Mouse (Mus musculus): Measurements from ENCODE around the gene Ryr2.

Ryr2 gene

DNA sequence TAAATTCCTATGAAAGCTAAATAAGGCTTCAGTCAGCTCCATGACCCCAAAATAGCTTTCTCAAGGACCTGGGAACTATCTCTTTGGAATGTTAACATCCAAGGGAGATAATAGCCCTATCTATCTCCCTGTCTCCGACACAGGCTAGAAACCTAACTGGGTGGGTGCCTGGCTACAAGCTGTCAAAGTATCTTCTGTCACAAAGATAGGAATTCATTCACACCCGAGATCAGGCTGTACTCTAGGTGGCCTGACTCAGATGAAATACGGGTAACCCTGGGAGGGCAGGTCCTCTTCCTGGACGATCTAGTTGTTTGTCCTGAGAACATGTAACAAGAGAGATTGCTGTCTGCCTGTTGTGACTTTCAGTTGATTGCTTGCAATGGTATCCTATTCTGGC, 69.9 kb downstream of the Ryr2 start:
- DNase-seq (ENCODE audit: low spot score), result no peak

DNA sequence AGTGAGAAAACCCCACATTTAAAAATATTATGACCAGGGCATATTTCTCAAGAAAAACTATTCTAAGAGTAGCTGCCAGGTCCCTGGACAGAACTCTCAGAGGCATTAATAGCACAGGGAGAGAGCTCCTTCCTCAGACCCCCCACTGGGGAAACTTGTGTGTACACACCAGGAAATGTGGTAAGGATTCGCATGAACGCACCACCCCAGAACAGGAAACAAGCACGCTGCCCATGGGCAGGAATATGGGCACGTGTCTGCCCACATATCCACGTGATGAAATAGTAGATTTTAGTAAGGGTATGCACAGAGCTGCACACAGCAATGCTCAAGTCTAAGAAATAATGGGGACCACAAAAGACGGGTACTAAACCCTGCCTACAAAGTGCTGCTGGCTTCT, 72.8 kb downstream of the Ryr2 start:
- no peak for DNase-seq (ENCODE audit: low spot score)

DNA sequence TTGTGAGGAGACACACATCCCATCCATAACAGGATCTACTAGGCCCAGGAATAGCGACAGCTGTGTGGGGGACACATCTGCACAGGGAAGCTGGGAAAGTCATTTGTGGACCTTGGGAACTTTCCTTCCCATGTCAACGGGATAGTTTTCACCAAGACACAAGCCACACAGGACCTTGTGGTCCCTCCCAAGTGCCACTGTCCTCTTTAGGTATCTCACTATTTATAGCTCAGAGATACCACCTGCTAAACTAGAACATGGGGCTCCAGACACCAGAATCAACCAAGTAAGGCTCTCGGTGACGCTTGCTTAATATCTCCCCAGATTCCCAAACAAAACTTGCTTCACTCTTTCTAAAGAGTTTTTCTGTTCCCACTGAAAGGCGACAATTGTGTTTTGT, 73.5 kb downstream of the Ryr2 start:
- no peak for DNase-seq (ENCODE audit: low spot score)

- no peak for DNase-seq (ENCODE audit: low spot score)
These were observed 76.9 kb downstream of the Ryr2 start for GRCm38 (mm10) chr13:12029841-12030240.

- DNase-seq (ENCODE audit: low spot score), result no peak
These were observed 77.4 kb downstream of the Ryr2 start for GRCm38 (mm10) chr13:12029326-12029725.

- DNase-seq (ENCODE audit: low spot score), result no peak
These were observed 88.7 kb downstream of the Ryr2 start for GRCm38 (mm10) chr13:12018046-12018445.

DNA sequence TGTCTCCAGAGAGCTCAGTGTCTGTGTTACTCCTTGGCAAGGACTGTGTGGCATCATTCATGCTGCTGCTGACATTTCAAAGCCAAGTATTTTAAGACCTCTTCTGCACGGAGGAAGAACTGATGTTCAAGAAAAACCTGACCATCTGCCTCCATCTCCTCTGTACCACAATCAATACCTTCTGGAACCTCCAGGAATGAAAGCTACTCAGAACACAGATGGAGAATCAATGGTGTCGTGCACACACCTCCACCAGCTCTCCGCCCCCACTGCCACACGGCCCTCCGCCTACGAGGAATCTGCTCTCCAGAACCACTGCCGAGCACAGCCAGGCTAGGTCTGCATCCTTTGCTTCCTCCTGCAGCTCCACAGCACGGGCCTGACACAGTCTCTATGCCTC, 92.8 kb downstream of the Ryr2 start:
- DNase-seq (ENCODE audit: low spot score), result no peak

GRCm38 (mm10) chr13:12008995-12009689, 97.6 kb downstream of the Ryr2 start:
- DNase-seq (ENCODE audit: low spot score), result no peak

DNA sequence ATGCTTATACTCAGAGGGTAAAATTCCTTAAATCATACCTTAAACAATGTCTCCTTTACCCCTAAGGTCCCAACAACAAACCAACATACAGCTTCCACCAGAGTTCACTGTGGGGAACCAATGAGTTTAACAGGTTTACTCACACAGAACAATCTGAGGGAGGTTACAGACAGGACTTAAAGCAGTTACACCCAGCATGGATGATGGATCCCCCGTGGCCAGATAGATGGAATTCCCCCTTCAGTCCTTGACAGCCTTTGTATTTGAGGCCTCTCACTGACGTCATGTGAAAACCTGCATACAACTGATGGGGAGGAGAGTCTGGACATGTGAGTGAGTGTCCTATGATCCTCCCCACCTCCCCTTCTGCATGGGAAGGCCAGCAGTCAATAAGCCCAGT, 99.2 kb downstream of the Ryr2 start:
- no peak for DNase-seq (ENCODE audit: low spot score)

GRCm38 (mm10) chr13:12001891-12002294, 104.9 kb downstream of the Ryr2 start:
- DNase-seq (ENCODE audit: low spot score), result no peak

GRCm38 (mm10) chr13:11999851-12000250, 106.9 kb downstream of the Ryr2 start:
- DNase-seq (ENCODE audit: low spot score), result no peak

DNA sequence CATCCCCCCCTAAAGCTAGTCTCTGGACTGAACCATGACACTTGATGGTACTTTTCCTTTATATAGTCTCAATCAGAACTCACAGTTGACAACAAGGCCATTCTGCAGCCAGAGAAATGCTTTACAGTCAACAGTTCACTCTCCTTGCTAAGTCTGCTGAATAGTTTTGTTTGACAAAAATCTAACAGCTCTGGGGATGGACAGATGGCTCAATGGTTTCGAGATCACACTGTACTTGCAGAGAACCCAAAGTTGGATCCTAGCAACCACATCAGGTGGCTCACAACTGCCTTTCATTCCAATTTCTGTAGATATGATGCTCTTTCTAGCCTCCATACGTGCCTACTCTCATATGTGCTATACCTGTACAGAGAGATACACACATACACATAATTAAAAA, 109.4 kb downstream of the Ryr2 start:
- DNase-seq (ENCODE audit: low spot score), result no peak

DNA sequence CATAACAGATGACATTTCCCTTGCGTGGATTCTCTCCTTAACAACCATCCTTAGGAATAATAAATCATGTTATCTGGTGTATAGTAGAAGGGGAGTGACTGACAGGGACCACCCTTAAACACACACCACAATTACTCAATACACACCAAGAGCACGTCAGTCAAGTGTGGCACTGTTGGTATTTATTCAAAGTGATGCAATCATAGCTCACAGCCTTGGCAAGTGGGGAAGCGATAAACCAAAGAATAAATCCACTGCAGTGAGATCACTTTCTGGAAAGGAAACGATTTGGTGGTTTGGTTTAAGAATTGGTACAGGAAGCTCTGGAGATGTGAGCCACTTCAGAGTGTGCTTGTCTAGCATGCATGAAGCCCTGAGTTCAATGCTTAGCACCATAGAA, 119.2 kb downstream of the Ryr2 start:
- no peak for DNase-seq (ENCODE audit: low spot score)

DNA sequence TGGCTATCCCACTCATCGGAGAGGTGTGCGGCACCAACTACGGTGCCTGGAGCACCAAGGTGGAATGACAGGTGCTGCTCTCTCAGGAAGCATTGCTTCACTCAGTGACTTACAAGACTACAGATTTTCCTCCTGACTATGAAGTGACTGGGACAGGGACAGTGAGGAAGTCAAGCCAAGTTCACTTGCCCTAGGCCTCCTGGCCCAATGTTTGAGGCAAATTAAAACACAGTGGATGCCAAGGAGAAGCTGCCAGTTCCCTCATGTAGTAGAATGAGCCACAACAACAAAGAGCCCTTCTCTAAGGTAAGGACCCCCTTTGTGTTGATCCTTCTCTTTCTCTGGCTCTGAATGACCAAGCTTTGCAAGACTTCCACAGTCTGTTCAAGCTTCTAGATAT, 121.7 kb downstream of the Ryr2 start:
- DNase-seq (ENCODE audit: low spot score), result no peak

GRCm38 (mm10) chr13:11978997-11979396, 127.7 kb downstream of the Ryr2 start:
- DNase-seq (ENCODE audit: low spot score), result no peak

GRCm38 (mm10) chr13:11978359-11978758, 128.4 kb downstream of the Ryr2 start:
- DNase-seq (ENCODE audit: low spot score), result no peak

DNA sequence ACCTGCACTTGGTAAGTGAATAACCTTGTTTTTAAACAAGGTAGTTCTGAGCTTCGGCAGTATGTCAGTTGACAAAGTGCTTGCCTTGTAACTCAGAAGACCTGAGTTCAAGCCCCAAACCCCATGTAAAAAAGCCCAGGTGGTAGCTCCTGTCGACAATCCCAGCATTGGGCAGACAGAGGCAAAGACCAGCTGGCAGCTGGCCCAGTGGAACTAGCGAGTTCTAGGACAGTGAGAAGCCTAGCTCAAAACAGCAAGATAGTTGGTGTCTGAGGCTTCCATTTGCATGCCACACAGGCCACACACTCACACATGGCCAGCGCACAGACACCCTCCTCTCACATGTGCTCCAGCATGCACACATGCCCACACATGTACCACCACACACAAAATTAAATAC, 129.1 kb downstream of the Ryr2 start:
- no peak for DNase-seq (ENCODE audit: low spot score)

DNA sequence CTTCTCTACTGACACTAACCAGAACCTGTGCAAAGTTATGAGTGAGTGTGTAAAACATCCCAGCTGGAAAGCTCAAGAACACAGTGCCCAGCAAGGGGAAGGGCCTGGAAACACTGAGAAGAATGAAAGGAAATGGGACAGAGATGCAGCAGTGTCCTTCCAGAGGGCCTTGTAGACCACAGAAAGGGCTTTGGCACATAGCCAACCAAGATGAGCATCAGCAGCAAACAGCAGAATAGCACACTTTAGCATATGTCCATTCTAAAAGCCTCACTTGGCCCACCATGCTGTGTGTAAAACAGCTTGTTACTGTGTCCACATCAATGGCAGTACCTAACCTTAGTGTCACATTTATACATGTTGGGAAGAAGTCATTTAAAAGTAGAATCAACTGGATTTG, 142.4 kb downstream of the Ryr2 start:
- DNase-seq (ENCODE audit: low spot score), result no peak

DNA sequence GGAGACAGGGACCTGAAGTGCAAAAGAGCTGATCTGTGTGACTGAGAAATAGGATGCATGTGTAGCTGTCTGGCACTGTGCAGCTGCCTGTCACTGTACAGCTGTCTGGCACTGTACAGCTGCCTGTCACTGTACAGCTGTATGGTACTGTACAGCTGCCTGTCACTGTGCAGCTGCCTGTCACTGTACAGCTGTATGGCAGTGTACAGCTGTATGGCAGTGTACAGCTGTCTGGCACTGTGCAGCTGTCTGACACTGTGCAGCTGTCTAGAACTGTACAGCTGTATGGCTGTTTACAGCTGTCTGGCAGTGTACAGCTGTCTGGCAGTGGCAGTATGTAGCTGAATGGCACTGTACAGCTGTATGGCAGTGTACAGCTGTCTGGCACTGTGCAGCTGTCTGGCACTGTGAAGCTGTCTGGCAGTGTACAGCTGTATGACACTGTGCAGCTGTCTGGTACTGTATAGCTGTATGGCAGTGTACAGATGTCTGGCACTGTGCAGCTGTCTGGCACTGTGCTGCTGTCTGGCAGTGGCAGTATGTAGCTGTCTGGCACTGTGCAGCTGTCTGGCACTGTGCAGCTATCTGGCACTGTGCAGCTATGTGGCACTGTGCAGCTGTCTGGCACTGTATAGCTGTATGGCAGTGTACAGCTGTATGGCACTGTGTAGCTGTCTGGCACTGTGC, 147.1 kb downstream of the Ryr2 start:
- DNase-seq (ENCODE audit: low spot score), result no peak

GRCm38 (mm10) chr13:11958854-11959253, 147.9 kb downstream of the Ryr2 start:
- DNase-seq (ENCODE audit: low spot score), result no peak

- DNase-seq (ENCODE audit: low spot score), result no peak
These were observed 148.5 kb downstream of the Ryr2 start for GRCm38 (mm10) chr13:11958271-11958670.

GRCm38 (mm10) chr13:11951951-11952350, 154.8 kb downstream of the Ryr2 start:
- no peak for DNase-seq (ENCODE audit: low spot score)

GRCm38 (mm10) chr13:11945740-11946139, 161.0 kb downstream of the Ryr2 start:
- no peak for DNase-seq (ENCODE audit: low spot score)

DNA sequence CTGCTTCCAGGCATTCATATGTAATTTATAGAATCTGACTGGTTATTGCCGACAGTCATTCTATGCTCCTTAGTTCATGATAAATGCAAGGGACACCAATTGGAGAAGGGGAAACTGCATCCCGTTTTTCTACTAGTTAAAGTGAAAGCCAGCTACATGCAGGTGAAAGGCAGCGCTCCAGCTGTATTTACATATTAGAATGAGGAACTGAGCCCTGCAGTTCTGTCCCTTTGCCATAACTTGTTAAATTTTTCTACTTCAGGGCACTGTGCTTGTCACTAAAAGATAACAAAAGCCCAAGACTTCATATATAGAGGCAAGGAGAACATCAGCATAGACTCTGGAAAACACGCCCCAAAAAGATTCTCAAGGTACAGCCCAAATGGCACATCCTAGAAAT, 165.0 kb downstream of the Ryr2 start:
- no peak for DNase-seq (ENCODE audit: low spot score)
